Comparison of ENCODE assay signal across 9 mouse cellular contexts in genomic region chr4:152338419-152339292, GRCm38 (mm10). TPM values are rescaled to one million over a fixed set of nuclear protein-coding genes. Genes with fewer than 3 reads are reported as not detected.
A peak's percentile ranks its signal among the peaks of the same experiment; 100 is the strongest.
DNase-seq lines count a peak whose midpoint lies in the region; ATAC-seq and TF ChIP-seq lines count a peak whose summit lies in the region.
"Had no signal": no experiment of that assay in that cellular context is flagged by ENCODE, and none has a peak within 500 bp of the region (broad histone marks: within the 10 kb centered on the region; RNA-seq: fewer than 3 reads in every experiment).

Gene Chd5, plus strand, starts transcription at chr4:152338651.

- ATAC-seq in heart, embryonic 11.5 days (replicated peaks; ENCODE audit: insufficient number of reproducible peaks, low FRiP score, low TSS enrichment) = no peak
- peak; percentile 14; the same call in 1 of the 2 replicates for ATAC-seq in forebrain, embryonic 12.5 days (ENCODE audit: low FRiP score)
- ATAC-seq in neural tube, embryonic 15.5 days (ENCODE audit: low FRiP score) = peak; percentile 65

- peaks cover 15% of the 10 kb centered on the region for H3K36me3 ChIP-seq in heart, embryonic 11.5 days (ENCODE audit: control insufficient read depth, insufficient read depth, low read length)
- peaks cover 24% of the 10 kb centered on the region for H3K36me3 ChIP-seq in forebrain, embryonic 12.5 days (replicated peaks)
- peaks cover 21% of the 10 kb centered on the region for H3K36me3 ChIP-seq in neural tube, embryonic 15.5 days

- H3K4me3 ChIP-seq in heart, embryonic 11.5 days (ENCODE audit: low read depth, low read length) = peak within 1 kb of the TSS; percentile 55
- peak within 1 kb of the TSS; percentile 29; the same call in 1 of the 2 replicates for H3K4me3 ChIP-seq in bone marrow macrophage, adult 2 months (ENCODE audit: insufficient read depth, low read length)
- H3K4me3 ChIP-seq in forebrain, embryonic 12.5 days (replicated peaks) = peak within 1 kb of the TSS; percentile 68
- H3K4me3 ChIP-seq in neural tube, embryonic 15.5 days (replicated peaks) = peak within 1 kb of the TSS; percentile 72

- intact Hi-C loops in left cerebral cortex, postnatal 10 days (cut with DNase I) = no loop called here

- H3K9me3 ChIP-seq in heart, embryonic 11.5 days (replicated peaks; ENCODE audit: control insufficient read depth, low read length) = no peaks in the 10 kb centered on the region
- no peaks in the 10 kb centered on the region for H3K9me3 ChIP-seq in forebrain, embryonic 12.5 days
- H3K9me3 ChIP-seq in neural tube, embryonic 15.5 days (replicated peaks) = no peaks in the 10 kb centered on the region

- 3% methylated on average over 77 of the region's 120 CpGs for WGBS in heart, embryonic 11.5 days (ENCODE audit: insufficient replicate concordance)
- 1% methylated on average over 85 of the region's 120 CpGs for WGBS in forebrain, embryonic 12.5 days
- under 1% methylated on average over 78 of the region's 120 CpGs for WGBS in neural tube, embryonic 15.5 days

- H3K27ac ChIP-seq in heart, embryonic 11.5 days (ENCODE audit: low read depth, low read length) = no peak within 1 kb of the TSS
- no peak within 1 kb of the TSS for H3K27ac ChIP-seq in bone marrow macrophage, adult 2 months (ENCODE audit: insufficient read depth, low read depth, low read length)
- H3K27ac ChIP-seq in forebrain, embryonic 12.5 days = 0 out of 2 replicates have a peak within 1 kb of the TSS, but pooled peaks have one; percentile 50
- H3K27ac ChIP-seq in neural tube, embryonic 15.5 days (replicated peaks) = peak within 1 kb of the TSS; percentile 80

- no peak for DNase-seq in heart, adult 8-10 months (ENCODE audit: low spot score)
- DNase-seq in left cerebral cortex, postnatal 10 days (ENCODE audit: extremely low spot score in 1 of 2, low spot score in 2 of 2) = peak; percentile 61 to 83
- no peak for DNase-seq in urinary bladder, postnatal 25 days (ENCODE audit: low spot score)
- DNase-seq in thymus, postnatal 0 days (ENCODE audit: low spot score) = no peak

- H3K27me3 ChIP-seq in heart, embryonic 11.5 days (ENCODE audit: control insufficient read depth, insufficient read depth, low read length) = peaks cover 70% of the 10 kb centered on the region
- peaks cover 72% of the 10 kb centered on the region for H3K27me3 ChIP-seq in forebrain, embryonic 12.5 days
- peaks cover 4% of the 10 kb centered on the region for H3K27me3 ChIP-seq in neural tube, embryonic 15.5 days (replicated peaks)
- H3K27me3 ChIP-seq: CH12.LX had no signal

- TF ChIP-seq CTCF in bone marrow macrophage, adult 2 months (IDR thresholded peaks at IDR 0.05; ENCODE audit: low read depth, low read length) = no peak

- no peak for TF ChIP-seq POLR2A in bone marrow macrophage, adult 2 months (IDR thresholded peaks at IDR 0.05; ENCODE audit: borderline replicate concordance, low read depth, low read length)

- peaks cover 13% of the 10 kb centered on the region for H3K4me1 ChIP-seq in heart, embryonic 11.5 days (ENCODE audit: control insufficient read depth, insufficient read depth, low read length)
- H3K4me1 ChIP-seq in bone marrow macrophage, adult 2 months (ENCODE audit: control insufficient read depth, insufficient read depth, low read length) = no peaks in the 10 kb centered on the region
- H3K4me1 ChIP-seq in forebrain, embryonic 12.5 days = peaks cover 27% of the 10 kb centered on the region
- peaks cover 44% of the 10 kb centered on the region for H3K4me1 ChIP-seq in neural tube, embryonic 15.5 days

- H3K9ac ChIP-seq in heart, embryonic 11.5 days (ENCODE audit: low read depth, low read length) = 0 out of 2 replicates have a peak within 1 kb of the TSS, but pooled peaks have one; percentile 34
- H3K9ac ChIP-seq in forebrain, embryonic 12.5 days = peak within 1 kb of the TSS; percentile 71
- H3K9ac ChIP-seq in neural tube, embryonic 15.5 days (replicated peaks) = peak within 1 kb of the TSS; percentile 81

- H3K4me2 ChIP-seq in heart, embryonic 11.5 days = peak within 1 kb of the TSS; percentile 97
- H3K4me2 ChIP-seq in forebrain, embryonic 12.5 days = peak within 1 kb of the TSS; percentile 100
- peak within 1 kb of the TSS; percentile 87 for H3K4me2 ChIP-seq in neural tube, embryonic 15.5 days

RNA-seq across cellular contexts. Expression of gene Chd5, which starts in this region (rescaled TPM):
- 0.04 and 0.07 TPM in 2 replicates for polyA plus RNA-seq in heart, embryonic 11.5 days (2014; fragmentation: Nextera tagmentation; extraction: Ambion mirVana)
- total RNA-seq in heart, adult 8-10 months (2022) = under 1 TPM; 0.19 to 0.59 (median 0.27) TPM
- 0.42 and 0.55 TPM in 2 replicates for polyA plus RNA-seq in bone marrow macrophage, adult 2 months (2012; ENCODE audit: insufficient read depth, insufficient read length, missing spikeins)
- 6.8 and 7.4 TPM in 2 replicates for polyA plus RNA-seq in forebrain, embryonic 12.5 days (2016; fragmentation: Nextera tagmentation; extraction: Ambion mirVana)
- total RNA-seq in left cerebral cortex, postnatal 10 days (2021) = 100 to 1,000 TPM; 176 to 179 TPM
- polyA plus RNA-seq in neural tube, embryonic 15.5 days (2015; fragmentation: Nextera tagmentation; extraction: Ambion mirVana) = 46.3 and 53.7 TPM in 2 replicates
- 0.03 and 0.07 TPM in 2 replicates for polyA plus RNA-seq in thymus, postnatal 0 days (2015; fragmentation: Nextera tagmentation; extraction: Ambion mirVana)

Comparison
In these comparisons a context has a peak if more than half of its experiments do, and no peak if none do; other contexts are left out.
1. RNA of gene Chd5 (total RNA-seq): 176 to 179 TPM in left cerebral cortex, postnatal 10 days; 0.19 to 0.59 TPM in heart, adult 8-10 months; every median in the first group is over 100 times any median in the second.
2. H3K27ac ChIP-seq: peak in forebrain, embryonic 12.5 days (single experiment) and neural tube, embryonic 15.5 days (single experiment); none in heart, embryonic 11.5 days (single experiment) and bone marrow macrophage, adult 2 months (single experiment).
3. DNase-seq: peak in left cerebral cortex, postnatal 10 days (2 of 2); none in heart, adult 8-10 months (single experiment), urinary bladder, postnatal 25 days (single experiment) and thymus, postnatal 0 days (single experiment).
4. Peak in every context shown above with its lines, with median percentiles within 50 percentile points of each other: H3K4me2 ChIP-seq, H3K4me3 ChIP-seq and H3K9ac ChIP-seq.